Mouse (Mus musculus): ENCODE data around the gene Micall1. TPM values are rescaled to one million over a fixed set of nuclear protein-coding genes. Genes with fewer than 3 reads are reported as not detected.

Gene Micall1
- 3.0 and 3.2 TPM in 2 replicates for polyA plus RNA-seq (2016; fragmentation: Nextera tagmentation; extraction: Ambion mirVana)

- Histone ChIP-seq H3K4me1 (peaks cover 60% of the 10 kb centered on the region), H3K27me3 (replicated peaks) (peaks cover 27% of the 10 kb centered on the region), H3K9ac (peak within 1 kb of the TSS; percentile 86), H3K27ac (peak within 1 kb of the TSS; percentile 73), H3K9me3 (replicated peaks) (no peaks in the 10 kb centered on the region), H3K4me2 (peak within 1 kb of the TSS; percentile 96), H3K4me3 (peak within 1 kb of the TSS; percentile 72), H3K36me3 (peaks cover 5% of the 10 kb centered on the region; the same call in 1 of the 2 replicates)
- 1% methylated on average over 46 of the region's 85 CpGs for WGBS (ENCODE audit: insufficient replicate concordance)
- ATAC-seq = peak; percentile 75
Measured at GRCm38 (mm10) chr15:79108421-79109320, at the start of gene Micall1. Gene Micall1, plus strand, starts transcription at chr15:79108898.

DNA sequence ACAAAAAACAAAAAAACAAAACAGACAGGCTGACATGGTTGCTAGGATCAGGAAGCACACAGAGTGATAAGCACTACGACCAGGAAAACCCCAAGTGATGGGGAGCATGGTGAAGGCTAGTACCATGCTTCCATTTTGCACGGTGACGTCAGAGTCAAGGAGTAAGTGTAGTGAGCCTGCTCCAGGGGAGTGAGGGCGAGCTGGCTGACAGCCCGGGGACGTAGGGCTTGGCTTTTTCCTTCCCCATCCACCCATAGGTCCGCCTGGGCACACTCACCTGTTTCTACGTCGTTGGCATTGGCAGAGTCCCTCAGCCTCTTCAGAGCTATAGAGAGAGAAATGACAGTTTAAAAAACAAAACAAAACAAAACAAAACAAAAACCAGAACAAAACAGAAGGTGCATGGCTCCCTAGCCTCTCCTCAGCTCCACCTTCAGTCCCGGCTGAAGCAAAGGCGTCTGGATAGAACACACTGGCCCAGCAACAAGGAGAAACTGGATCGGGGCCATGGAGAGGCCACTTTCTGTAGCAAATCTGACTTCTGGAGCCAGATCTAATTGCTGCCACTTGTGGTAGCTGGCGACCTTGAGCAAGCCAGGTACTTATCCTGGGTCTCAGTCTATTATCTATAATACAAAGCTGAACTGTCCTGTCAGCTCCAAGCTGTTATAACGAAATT lies 47.7 kb upstream of the Micall1 start:
- H3K36me3 ChIP-seq = peaks cover 53% of the 10 kb centered on the region
- H3K4me3 ChIP-seq = peak overlapping the region; percentile 89
- peaks cover 78% of the 10 kb centered on the region for H3K4me1 ChIP-seq
- peak overlapping the region; percentile 93 for H3K9ac ChIP-seq
- no peak for ATAC-seq
- H3K27me3 ChIP-seq (replicated peaks) = no peaks in the 10 kb centered on the region
- H3K27ac ChIP-seq = peak overlapping the region; percentile 59
- peak overlapping the region; percentile 80 for H3K4me2 ChIP-seq
- 78% methylated on average over 14 of the region's 14 CpGs for WGBS (ENCODE audit: insufficient replicate concordance)
- H3K9me3 ChIP-seq (replicated peaks) = no peaks in the 10 kb centered on the region

- ATAC-seq = peak; percentile 96
- H3K4me2 ChIP-seq = peak within 1 kb of the TSS; percentile 80
- WGBS (ENCODE audit: insufficient replicate concordance) = under 1% methylated on average over 80 of the region's 80 CpGs
- H3K27me3 ChIP-seq (replicated peaks) = no peaks in the 10 kb centered on the region
- peaks cover 37% of the 10 kb centered on the region for H3K36me3 ChIP-seq
- peak within 1 kb of the TSS; percentile 93 for H3K9ac ChIP-seq
- peak within 1 kb of the TSS; percentile 93 for H3K27ac ChIP-seq
- H3K4me3 ChIP-seq = peak within 1 kb of the TSS; percentile 89
- H3K9me3 ChIP-seq (replicated peaks) = no peaks in the 10 kb centered on the region
- peaks cover 87% of the 10 kb centered on the region for H3K4me1 ChIP-seq
Measured at GRCm38 (mm10) chr15:79062376-79063159, 46.1 kb upstream of the Micall1 start, which contains the start of gene Ankrd54. Gene Ankrd54, minus strand, starts transcription at chr15:79062893.

- Histone ChIP-seq H3K27ac (peak overlapping the region; percentile 81), H3K4me2 (peak overlapping the region; percentile 73), H3K4me1 (peaks cover 87% of the 10 kb centered on the region), H3K9ac (peak overlapping the region; percentile 67), H3K4me3 (peak overlapping the region; percentile 56), H3K27me3 (replicated peaks) (no peaks in the 10 kb centered on the region), H3K36me3 (peaks cover 31% of the 10 kb centered on the region), H3K9me3 (replicated peaks) (no peaks in the 10 kb centered on the region)
- ATAC-seq = no peak
- WGBS (ENCODE audit: insufficient replicate concordance) = 9% methylated on average over 14 of the region's 14 CpGs
Measured at GRCm38 (mm10) chr15:79063160-79063740, 45.4 kb upstream of the Micall1 start.

DNA sequence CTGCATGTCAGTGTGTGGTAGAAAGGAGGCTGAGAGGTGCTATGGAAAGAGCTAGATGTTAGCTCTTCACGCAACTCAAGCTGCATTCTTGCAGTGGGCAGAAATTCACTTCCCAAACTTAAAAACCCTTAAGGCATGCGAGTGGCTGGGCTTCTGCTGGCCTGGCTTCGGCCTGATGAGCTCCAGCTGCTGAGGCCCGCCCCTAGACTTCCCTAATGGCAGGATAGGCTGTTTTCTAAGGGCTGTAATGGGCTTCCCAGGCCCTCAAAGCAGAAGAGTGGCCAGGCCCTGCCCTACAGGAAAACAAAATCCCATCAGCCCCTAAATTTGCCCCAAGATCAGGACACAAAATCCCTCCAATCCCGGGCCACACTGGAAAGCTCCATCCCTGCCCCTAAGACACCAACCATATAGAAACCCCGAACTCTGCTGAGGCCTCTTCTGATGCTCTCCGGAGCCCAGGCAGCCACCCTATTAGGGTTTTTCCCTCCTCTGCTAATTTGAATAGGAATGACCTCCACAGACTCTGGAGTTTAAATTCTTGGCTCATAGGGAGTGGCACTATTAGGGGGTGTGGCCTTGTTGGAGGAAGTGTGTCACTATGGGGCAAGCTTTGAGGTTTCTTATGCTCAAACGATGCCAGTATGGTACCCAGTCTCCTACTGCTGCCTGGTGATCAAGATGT lies 43.5 kb upstream of the Micall1 start:
- H3K4me2 ChIP-seq = no peak overlapping the region
- H3K9me3 ChIP-seq (replicated peaks) = no peaks in the 10 kb centered on the region
- H3K27ac ChIP-seq = peak overlapping the region; percentile 39; the same call in 1 of the 2 replicates
- peaks cover 11% of the 10 kb centered on the region for H3K36me3 ChIP-seq
- ATAC-seq = no peak
- 65% methylated on average over 8 of the region's 8 CpGs for WGBS (ENCODE audit: insufficient replicate concordance)
- no peaks in the 10 kb centered on the region for H3K27me3 ChIP-seq (replicated peaks)
- peak overlapping the region; percentile 6; the same call in 1 of the 2 replicates for H3K9ac ChIP-seq
- H3K4me3 ChIP-seq = no peak overlapping the region
- peaks cover 82% of the 10 kb centered on the region for H3K4me1 ChIP-seq

GRCm38 (mm10) chr15:79066276-79066675 lies 42.4 kb upstream of the Micall1 start:
- Histone ChIP-seq H3K4me2 (no peak overlapping the region), H3K27me3 (replicated peaks) (no peaks in the 10 kb centered on the region), H3K9ac (no peak overlapping the region), H3K36me3 (peaks cover under 1% of the 10 kb centered on the region; the same call in 1 of the 2 replicates), H3K4me3 (no peak overlapping the region), H3K27ac (peak overlapping the region; percentile 92), H3K9me3 (replicated peaks) (no peaks in the 10 kb centered on the region), H3K4me1 (peaks cover 71% of the 10 kb centered on the region)
- no peak for ATAC-seq
- WGBS (ENCODE audit: insufficient replicate concordance) = 59% methylated on average over 2 of the region's 2 CpGs

- Histone ChIP-seq H3K36me3 (no peaks in the 10 kb centered on the region), H3K4me3 (no peak overlapping the region), H3K4me2 (peak overlapping the region; percentile 52), H3K9ac (0 out of 2 replicates have a peak overlapping the region, but pooled peaks have one; percentile 35), H3K27ac (peak overlapping the region; percentile 92), H3K9me3 (replicated peaks) (no peaks in the 10 kb centered on the region), H3K4me1 (peaks cover 63% of the 10 kb centered on the region), H3K27me3 (replicated peaks) (no peaks in the 10 kb centered on the region)
- ATAC-seq = peak; percentile 14; the same call in 1 of the 2 replicates
- WGBS (ENCODE audit: insufficient replicate concordance) = 23% methylated on average over 3 of the region's 3 CpGs
Measured at GRCm38 (mm10) chr15:79067631-79068030, 41.1 kb upstream of the Micall1 start.

- WGBS (ENCODE audit: insufficient replicate concordance) = 46% methylated on average over 3 of the region's 3 CpGs
- no peak overlapping the region for H3K4me3 ChIP-seq
- peak overlapping the region; percentile 35; the same call in 1 of the 2 replicates for H3K9ac ChIP-seq
- peak overlapping the region; percentile 52 for H3K4me2 ChIP-seq
- H3K27ac ChIP-seq = peak overlapping the region; percentile 92
- peaks cover 61% of the 10 kb centered on the region for H3K4me1 ChIP-seq
- H3K9me3 ChIP-seq (replicated peaks) = no peaks in the 10 kb centered on the region
- H3K27me3 ChIP-seq (replicated peaks) = no peaks in the 10 kb centered on the region
- ATAC-seq = peak; percentile 76
- H3K36me3 ChIP-seq = no peaks in the 10 kb centered on the region
Measured at GRCm38 (mm10) chr15:79068416-79068815, 40.3 kb upstream of the Micall1 start.

GRCm38 (mm10) chr15:79071117-79072039 lies 37.3 kb upstream of the Micall1 start:
- H3K9me3 ChIP-seq (replicated peaks) = no peaks in the 10 kb centered on the region
- H3K4me3 ChIP-seq = no peak overlapping the region
- no peak for ATAC-seq
- no peak overlapping the region for H3K4me2 ChIP-seq
- H3K36me3 ChIP-seq = peaks cover 7% of the 10 kb centered on the region
- H3K27me3 ChIP-seq (replicated peaks) = no peaks in the 10 kb centered on the region
- H3K4me1 ChIP-seq = peaks cover 51% of the 10 kb centered on the region
- no peak overlapping the region for H3K27ac ChIP-seq
- H3K9ac ChIP-seq = no peak overlapping the region
- 60% methylated on average over 5 of the region's 5 CpGs for WGBS (ENCODE audit: insufficient replicate concordance)

DNA sequence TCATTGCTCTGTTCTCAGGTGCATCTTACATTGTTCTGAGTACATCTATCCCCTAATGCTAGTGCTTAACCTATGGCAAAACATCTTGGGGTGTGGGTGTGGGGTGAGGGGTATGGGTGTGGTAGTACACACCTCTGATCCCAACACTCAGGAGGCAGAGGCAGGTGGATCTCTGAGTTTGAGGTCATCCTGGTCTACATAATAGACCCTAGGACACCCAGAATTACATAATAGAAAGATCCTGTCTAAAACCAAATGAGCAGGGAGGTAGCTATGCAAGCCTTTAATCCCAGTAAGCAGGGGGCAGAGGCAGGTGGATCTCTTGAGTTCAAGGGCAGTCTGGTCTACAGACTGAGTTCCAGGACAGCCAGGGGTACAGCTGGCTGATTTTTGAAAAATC lies 34.9 kb upstream of the Micall1 start:
- Histone ChIP-seq H3K4me3 (no peak overlapping the region), H3K9me3 (replicated peaks) (no peaks in the 10 kb centered on the region), H3K4me2 (peak overlapping the region; percentile 94), H3K9ac (no peak overlapping the region), H3K4me1 (peaks cover 40% of the 10 kb centered on the region), H3K27ac (peak overlapping the region; percentile 3), H3K27me3 (replicated peaks) (no peaks in the 10 kb centered on the region), H3K36me3 (peaks cover 30% of the 10 kb centered on the region)
- no peak for ATAC-seq
